Mouse (Mus musculus): ENCODE data around the gene 4930402F06Rik. TPM values are rescaled to one million over a fixed set of nuclear protein-coding genes. Genes with fewer than 3 reads are reported as not detected.

4930402F06Rik gene
- total RNA-seq, 2 experiments from 2014 or later: not detected

DNA sequence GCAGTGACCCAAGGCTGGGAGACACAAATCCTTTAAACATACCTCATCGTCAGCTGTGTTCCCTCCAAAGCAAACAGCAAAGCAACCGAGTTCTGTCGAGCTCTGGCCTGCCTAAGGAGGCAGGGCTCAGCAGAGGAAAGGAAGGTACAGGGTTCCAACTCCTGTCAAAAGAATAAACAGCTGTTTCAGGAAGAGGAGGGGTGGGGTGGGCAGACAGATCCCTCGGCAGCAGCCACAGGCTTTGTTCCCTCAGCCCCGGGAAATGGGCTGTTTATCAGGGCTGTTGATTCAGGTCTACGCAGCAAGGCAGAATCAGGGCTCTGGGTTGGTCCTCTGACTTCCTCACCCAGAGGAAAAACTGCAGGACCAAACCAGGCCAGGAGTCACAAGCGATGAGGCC is 35.5 kb upstream of the 4930402F06Rik start:
- intact Hi-C loops (cut with DNase I): no loop called here
- Histone ChIP-seq H3K4me3 (no peak overlapping the region), H3K27ac (no peak overlapping the region)
- no peak for DNase-seq (ENCODE audit: extremely low spot score in 1 of 2, low spot score in 2 of 2)
- TF ChIP-seq CTCF (IDR thresholded peaks at IDR 0.05): no peak

DNA sequence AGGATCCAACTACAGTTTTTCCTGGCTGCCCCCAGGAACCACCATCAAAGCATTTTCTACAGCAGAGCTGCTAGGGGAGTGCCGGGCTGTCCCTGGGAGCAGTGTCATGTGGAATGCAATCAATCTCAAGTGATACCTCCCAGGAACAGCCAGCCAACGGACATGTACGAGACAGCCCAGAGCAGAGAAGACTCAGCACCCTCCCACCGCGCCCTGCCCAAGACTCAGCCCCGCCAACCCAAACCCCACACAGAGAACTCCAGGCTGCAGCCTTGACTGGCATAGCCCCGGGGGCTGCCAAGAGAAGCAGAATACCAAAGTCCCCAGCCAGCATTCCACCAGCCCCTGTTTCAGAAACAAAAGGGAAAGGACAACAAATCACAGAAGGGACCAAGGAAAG is 35.0 kb upstream of the 4930402F06Rik start:
- intact Hi-C loops (cut with DNase I): no loop called here
- Histone ChIP-seq H3K4me3 (no peak overlapping the region), H3K27ac (no peak overlapping the region)
- DNase-seq (ENCODE audit: extremely low spot score in 1 of 2, low spot score in 2 of 2): no peak
- no peak for TF ChIP-seq CTCF (IDR thresholded peaks at IDR 0.05)

DNA sequence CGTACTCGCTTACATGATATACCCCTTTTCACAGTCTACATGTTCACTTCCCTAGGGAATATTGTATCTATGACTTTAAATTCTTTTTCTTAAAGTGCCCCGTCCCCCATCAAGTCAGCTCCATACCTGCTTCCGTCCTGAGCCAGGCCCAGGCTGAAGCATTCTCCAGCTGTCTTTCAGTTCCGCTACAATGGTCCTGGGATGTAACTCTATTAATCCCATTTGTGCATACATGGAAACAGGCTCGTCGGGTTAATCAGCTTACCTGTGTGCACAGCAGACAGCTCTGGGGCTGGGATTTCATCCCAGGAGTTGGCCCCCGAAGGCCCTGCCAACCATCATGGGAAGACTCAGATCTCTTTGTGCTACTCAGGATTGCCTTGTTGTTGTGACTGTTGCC is 33.8 kb upstream of the 4930402F06Rik start:
- intact Hi-C loops (cut with DNase I): no loop called here
- Histone ChIP-seq H3K4me3 (no peak overlapping the region), H3K27ac (no peak overlapping the region)
- no peak for DNase-seq (ENCODE audit: extremely low spot score in 1 of 2, low spot score in 2 of 2)
- no peak for TF ChIP-seq CTCF (IDR thresholded peaks at IDR 0.05)

DNA sequence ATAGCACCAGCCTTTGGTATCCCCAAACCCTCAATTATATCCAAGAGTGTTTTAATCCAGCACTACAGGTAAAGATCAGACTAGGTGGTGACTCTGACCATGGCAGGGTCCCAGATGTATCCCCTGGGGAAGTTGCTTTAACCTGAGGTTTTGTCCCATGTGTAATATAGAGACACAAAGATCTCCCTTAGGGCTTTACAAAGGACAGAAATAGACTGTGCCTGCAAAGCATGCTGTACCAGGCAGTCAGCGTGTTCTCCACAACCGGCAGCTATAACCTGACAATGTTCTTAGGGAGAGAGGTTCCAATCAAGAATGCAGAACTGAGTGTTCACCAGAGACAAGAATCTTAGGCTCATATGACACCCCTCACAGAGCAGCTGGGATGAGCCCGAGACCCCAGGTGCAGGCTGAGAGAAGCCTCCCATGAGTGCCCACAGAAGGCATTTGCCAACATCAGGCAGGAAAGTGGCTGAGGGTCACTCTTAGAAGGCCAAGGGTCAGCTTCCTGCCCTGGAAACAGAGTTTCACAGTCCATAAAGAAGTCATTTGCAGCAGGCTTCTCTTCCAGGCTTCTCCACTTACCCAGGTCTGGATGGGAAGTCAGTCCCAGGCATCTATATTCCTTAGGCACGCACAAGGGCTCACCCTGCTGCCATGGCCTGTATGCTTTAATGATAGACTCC is 31.8 kb upstream of the 4930402F06Rik start:
- no peak for DNase-seq (ENCODE audit: extremely low spot score in 1 of 2, low spot score in 2 of 2)
- intact Hi-C loops (cut with DNase I): no loop called here
- TF ChIP-seq CTCF (IDR thresholded peaks at IDR 0.05): no peak
- Histone ChIP-seq H3K27ac (no peak overlapping the region), H3K4me3 (no peak overlapping the region)

DNA sequence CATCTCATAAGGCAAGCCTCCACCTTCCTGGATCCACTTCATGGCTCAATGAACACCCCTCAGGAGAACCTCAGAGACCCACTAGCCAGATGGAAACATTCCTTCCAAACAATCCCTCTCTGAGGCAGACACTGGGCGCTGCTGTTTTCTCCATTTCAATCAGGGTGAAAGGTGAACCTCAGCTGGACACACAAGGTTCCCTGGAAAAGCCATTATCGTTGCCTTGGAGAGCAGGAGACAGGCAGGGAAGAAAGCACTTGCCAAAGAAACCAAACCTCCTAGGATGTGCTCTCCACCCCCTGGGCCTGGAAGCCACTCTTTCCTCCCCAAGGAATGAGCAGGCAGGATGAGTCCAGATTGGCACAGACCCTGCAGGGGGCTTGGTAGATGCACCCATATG is 30.6 kb upstream of the 4930402F06Rik start:
- TF ChIP-seq CTCF (IDR thresholded peaks at IDR 0.05): no peak
- Histone ChIP-seq H3K27ac (no peak overlapping the region), H3K4me3 (no peak overlapping the region)
- intact Hi-C loops (cut with DNase I): no loop called here
- no peak for DNase-seq (ENCODE audit: extremely low spot score in 1 of 2, low spot score in 2 of 2)

DNA sequence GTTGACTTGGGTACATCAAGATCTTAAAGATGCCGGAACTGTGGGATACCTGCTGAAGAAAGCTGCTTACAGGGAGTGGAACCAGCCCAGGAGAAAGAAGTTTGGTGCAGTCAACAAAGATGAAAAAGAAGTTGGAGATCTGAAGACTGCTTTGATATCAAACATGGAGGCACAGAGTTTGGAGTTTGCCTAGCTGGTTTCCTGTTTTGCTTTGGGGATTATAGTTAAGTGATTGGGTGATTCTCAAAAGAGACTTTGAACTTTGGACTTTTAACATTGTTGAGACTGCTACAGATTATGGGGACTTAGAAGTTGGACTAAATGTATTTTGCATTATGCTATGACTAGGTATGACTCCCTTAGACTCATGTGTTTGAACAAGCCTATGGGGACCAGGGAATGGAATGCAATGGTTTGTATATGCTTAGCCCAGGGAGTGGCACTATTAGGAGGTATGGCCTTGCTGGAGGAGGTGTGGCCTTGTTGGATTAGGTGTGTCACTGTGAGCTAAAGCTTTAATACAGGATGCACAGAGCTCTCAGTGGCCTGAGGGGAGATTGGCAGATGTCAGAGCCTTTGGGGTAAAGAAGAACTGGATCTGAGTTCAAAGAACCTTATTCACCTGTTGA is 26.9 kb upstream of the 4930402F06Rik start:
- intact Hi-C loops (cut with DNase I): no loop called here
- H3K4me3 ChIP-seq: no peak overlapping the region
- H3K27ac ChIP-seq: no peak overlapping the region
- DNase-seq (ENCODE audit: extremely low spot score in 1 of 2, low spot score in 2 of 2): no peak
- no peak for TF ChIP-seq CTCF (IDR thresholded peaks at IDR 0.05)

DNA sequence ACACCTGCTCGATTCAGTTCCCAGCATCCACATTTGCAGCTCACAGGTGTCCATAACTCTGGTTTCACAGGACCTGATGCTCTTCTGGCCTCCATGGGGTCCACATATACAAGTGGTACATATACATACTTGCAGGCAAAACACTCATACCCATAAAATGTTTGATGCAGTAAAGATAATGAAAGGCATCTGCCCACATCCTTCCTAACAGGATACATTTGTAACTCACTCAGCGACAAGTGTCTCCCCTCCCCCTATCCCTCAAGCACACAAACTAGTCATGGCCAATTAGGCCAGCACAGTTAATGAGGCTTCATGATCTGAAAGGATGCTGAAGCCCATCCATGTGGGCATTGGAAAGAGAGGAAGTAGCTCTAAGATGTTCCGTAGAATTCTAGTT is 25.4 kb upstream of the 4930402F06Rik start:
- no peak overlapping the region for H3K4me3 ChIP-seq
- H3K27ac ChIP-seq: no peak overlapping the region
- no peak for TF ChIP-seq CTCF (IDR thresholded peaks at IDR 0.05)
- DNase-seq (ENCODE audit: extremely low spot score in 1 of 2, low spot score in 2 of 2): no peak
- intact Hi-C loops (cut with DNase I): no loop called here

DNA sequence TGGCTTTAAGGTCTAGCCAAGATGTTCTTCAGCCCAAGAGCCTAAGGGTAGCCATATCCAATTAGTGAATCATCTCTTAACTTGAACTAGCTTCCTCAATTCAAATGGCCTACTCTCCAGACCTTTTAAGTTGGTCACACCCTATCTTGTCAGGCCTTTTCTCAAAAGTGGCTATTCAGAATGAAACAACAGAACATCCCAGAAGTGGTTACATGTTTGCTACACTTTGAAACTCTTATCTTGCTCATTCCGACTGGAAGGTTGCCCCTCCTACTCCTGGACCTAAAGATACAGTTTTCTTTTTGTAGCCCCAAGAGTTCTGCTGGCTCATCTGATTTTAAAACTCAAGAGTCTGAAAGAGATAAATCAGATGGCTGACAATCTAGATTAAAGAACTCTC is 23.7 kb upstream of the 4930402F06Rik start:
- no peak for TF ChIP-seq CTCF (IDR thresholded peaks at IDR 0.05)
- intact Hi-C loops (cut with DNase I): no loop called here
- no peak for DNase-seq (ENCODE audit: extremely low spot score in 1 of 2, low spot score in 2 of 2)
- H3K4me3 ChIP-seq: no peak overlapping the region
- H3K27ac ChIP-seq: no peak overlapping the region

DNA sequence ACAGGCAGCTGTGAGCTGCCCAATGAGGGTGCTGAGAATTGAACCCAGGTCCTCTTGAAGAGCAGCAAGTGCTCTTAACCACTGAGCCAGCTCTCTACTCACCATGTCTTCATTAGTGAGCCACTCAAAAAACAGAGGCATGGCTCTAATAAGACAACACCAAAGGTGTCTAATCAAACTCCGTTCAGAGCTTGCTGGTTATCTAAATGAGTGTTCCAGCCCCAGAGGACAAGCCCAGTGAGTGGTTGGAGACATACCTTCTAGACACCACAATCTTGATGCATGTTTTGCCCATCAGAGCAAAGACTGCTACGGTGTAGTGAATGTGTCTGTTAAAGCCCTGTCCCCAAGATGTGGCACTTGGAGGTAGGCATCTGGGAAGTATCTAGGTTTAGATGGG is 22.7 kb upstream of the 4930402F06Rik start:
- Histone ChIP-seq H3K4me3 (no peak overlapping the region), H3K27ac (no peak overlapping the region)
- DNase-seq (ENCODE audit: extremely low spot score in 1 of 2, low spot score in 2 of 2): no peak
- intact Hi-C loops (cut with DNase I): no loop called here
- TF ChIP-seq CTCF (IDR thresholded peaks at IDR 0.05): no peak

DNA sequence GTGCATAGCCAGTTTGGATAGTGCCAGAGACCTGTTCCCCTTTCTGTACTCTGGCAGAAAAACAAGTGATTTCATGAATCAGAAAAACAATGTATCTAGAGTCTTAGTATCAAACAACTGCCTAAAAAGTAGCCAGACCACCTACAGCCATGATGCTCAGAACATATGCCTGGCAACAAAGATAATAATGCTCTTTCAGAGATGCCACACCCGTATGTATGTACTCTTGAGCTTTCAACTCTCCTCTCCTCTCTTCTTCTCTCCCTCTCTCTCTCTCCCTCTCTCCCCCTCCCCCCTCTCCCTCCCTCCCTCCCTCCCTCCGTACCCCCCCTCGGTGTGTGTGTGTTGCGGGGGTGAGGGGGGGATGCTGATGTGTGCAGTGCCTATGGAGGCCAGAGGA is 22.3 kb upstream of the 4930402F06Rik start:
- intact Hi-C loops (cut with DNase I): no loop called here
- TF ChIP-seq CTCF (IDR thresholded peaks at IDR 0.05): no peak
- DNase-seq (ENCODE audit: extremely low spot score in 1 of 2, low spot score in 2 of 2): no peak
- Histone ChIP-seq H3K27ac (no peak overlapping the region), H3K4me3 (no peak overlapping the region)

DNA sequence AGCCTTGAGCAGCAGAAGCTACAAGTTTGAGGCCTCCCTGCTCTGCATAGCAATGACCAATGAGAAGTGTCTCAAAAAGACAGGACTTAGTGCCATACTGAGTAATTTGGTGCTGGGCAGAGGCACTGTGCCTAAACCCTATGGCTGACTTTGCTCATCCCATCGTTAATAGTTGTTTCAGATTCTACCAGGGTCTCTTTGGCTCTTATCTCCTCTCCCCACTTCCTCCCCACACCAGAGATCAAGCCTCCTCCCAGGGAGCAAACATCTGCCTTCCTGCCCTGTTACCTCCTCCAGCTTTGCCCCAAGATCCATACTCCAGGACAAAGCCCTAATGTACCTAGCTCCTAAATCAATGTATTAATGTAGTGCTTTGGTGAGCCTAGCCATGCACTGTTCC is 20.3 kb upstream of the 4930402F06Rik start:
- TF ChIP-seq CTCF (IDR thresholded peaks at IDR 0.05): no peak
- no peak for DNase-seq (ENCODE audit: extremely low spot score in 1 of 2, low spot score in 2 of 2)
- intact Hi-C loops (cut with DNase I): no loop called here
- Histone ChIP-seq H3K27ac (no peak overlapping the region), H3K4me3 (no peak overlapping the region)

DNA sequence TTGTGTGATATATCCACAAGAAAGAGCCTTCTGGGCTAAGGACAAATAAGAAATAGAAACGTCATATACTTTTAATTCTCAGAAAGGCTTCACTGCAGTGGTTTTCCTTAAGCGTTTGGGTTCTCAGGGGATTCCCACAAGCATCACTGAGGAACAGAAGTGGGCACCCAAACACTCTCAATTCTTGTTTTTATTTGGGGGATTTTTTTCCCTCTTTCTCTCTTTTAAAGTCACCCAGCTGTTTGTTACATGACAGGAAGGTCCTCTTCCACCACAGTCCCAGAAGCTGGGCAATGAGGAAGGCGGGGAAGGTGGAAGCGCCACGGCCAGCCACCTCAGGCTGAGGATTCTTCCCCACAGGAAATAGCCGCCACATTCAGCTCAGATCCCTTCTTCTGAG is 19.5 kb upstream of the 4930402F06Rik start:
- Histone ChIP-seq H3K27ac (no peak overlapping the region), H3K4me3 (no peak overlapping the region)
- TF ChIP-seq CTCF (IDR thresholded peaks at IDR 0.05): no peak
- no peak for DNase-seq (ENCODE audit: extremely low spot score in 1 of 2, low spot score in 2 of 2)
- intact Hi-C loops (cut with DNase I): no loop called here

DNA sequence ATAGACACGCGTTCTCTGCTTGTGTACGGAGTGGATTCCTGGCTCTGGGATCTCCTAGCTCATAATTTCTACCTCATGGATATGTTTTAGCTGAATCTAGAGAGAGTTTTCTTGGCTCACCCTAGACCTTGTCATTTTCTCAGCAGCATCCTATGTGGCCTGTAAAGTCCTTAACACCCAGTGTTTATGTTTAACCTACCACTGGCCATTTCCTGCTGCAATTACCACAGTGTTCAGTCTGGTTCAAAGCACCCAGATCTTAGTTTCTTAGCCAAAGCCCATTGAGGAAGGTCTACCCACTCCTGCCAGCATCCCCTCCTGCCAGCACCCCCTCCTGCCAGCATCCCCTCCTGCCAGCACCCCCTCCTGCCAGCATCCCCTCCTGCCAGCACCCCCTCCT is 15.8 kb upstream of the 4930402F06Rik start:
- Histone ChIP-seq H3K4me3 (no peak overlapping the region), H3K27ac (no peak overlapping the region)
- DNase-seq (ENCODE audit: extremely low spot score in 1 of 2, low spot score in 2 of 2): no peak
- no peak for TF ChIP-seq CTCF (IDR thresholded peaks at IDR 0.05)
- intact Hi-C loops (cut with DNase I): no loop called here
